Mouse (Mus musculus): ENCODE measurements around the gene Hoxc9. TPM values are rescaled to one million over a fixed set of nuclear protein-coding genes. Genes with fewer than 3 reads are reported as not detected.
A peak's percentile ranks its signal among the peaks of the same experiment; 100 is the strongest.

Hoxc9 gene
- polyA plus RNA-seq, 1 experiment from 2014 or later: not detected

DNA sequence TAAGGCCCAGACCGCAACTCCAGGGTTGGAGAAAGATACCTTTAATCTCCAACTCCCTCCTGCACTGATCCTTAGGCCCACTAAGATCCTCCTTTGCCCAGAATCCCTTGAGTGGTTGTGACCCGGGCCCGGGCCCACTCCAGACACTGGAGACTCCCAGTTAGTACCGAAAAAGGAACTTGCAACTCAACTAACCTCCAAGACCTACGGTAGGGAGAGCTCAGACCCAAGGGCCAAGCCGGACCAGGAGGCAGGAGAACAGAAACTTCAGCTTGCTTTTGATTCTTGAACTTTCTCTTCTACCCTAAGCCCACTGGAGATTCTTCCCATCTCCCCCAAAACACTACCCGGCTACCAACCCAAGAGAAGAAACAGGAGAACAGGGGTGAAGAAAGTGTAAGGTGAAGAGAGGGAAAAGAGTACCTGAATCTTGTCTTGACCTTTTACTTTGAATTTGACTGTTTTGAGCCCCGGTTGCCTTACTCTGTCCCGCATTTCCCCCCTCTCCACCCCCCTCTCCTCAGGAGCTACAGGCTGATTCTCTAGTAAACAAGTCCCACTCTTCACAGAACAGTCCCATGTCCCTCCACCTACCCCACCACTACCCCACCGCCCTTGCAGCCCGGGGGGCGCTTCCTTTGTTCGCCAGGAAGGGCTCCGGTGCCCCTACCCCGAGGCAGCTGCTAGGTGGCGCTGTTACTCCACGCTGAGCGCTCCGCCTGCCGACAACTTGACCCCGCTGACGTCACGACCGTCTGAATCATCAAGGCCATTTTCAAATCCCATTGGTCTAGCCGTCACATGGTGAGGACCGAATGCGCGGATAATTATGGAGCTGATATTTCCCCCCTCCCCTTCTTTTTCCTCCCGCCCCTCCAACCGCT, 10.1 kb upstream of the Hoxc9 start:
- no peaks in the 10 kb centered on the region for H3K36me3 ChIP-seq (ENCODE audit: control insufficient read depth, insufficient read depth, low read length)
- H3K9ac ChIP-seq (ENCODE audit: low read length): no peak overlapping the region
- DNase-seq (ENCODE audit: low spot score): peak; percentile 84
- TF ChIP-seq EP300 (optimal IDR thresholded peaks at IDR 0.05) (no peak), CTCF (IDR thresholded peaks at IDR 0.05; ENCODE audit: low read depth) (peak; percentile 88)
- no peaks in the 10 kb centered on the region for H3K9me3 ChIP-seq (ENCODE audit: control insufficient read depth, low read length)
- peak; percentile 72 for ATAC-seq (ENCODE audit: low FRiP score, low TSS enrichment)
- H3K4me2 ChIP-seq (replicated peaks; ENCODE audit: low read depth): peak overlapping the region; percentile 37
- WGBS: 6% methylated on average over 29 of the region's 30 CpGs
- peaks cover 48% of the 10 kb centered on the region for H3K27me3 ChIP-seq (ENCODE audit: control insufficient read depth, insufficient read depth, low read length)
- peak overlapping the region; percentile 21 for H3K4me3 ChIP-seq (ENCODE audit: low read depth, low read length)
- no peak overlapping the region for H3K27ac ChIP-seq (replicated peaks)
- H3K4me1 ChIP-seq (replicated peaks; ENCODE audit: control insufficient read depth, insufficient read depth): no peaks in the 10 kb centered on the region

- Histone ChIP-seq H3K27ac (replicated peaks) (no peak within 1 kb of the TSS), H3K4me1 (replicated peaks; ENCODE audit: control insufficient read depth, insufficient read depth) (no peaks in the 10 kb centered on the region), H3K36me3 (ENCODE audit: control insufficient read depth, insufficient read depth, low read length) (no peaks in the 10 kb centered on the region), H3K9ac (ENCODE audit: low read length) (no peak within 1 kb of the TSS), H3K27me3 (ENCODE audit: control insufficient read depth, insufficient read depth, low read length) (peaks cover 48% of the 10 kb centered on the region), H3K4me3 (ENCODE audit: low read depth, low read length) (peak within 1 kb of the TSS; percentile 21), H3K4me2 (replicated peaks; ENCODE audit: low read depth) (peak within 1 kb of the TSS; percentile 37), H3K9me3 (ENCODE audit: control insufficient read depth, low read length) (no peaks in the 10 kb centered on the region)
- TF ChIP-seq CTCF (IDR thresholded peaks at IDR 0.05; ENCODE audit: low read depth) (no peak), EP300 (optimal IDR thresholded peaks at IDR 0.05) (no peak)
- DNase-seq (ENCODE audit: low spot score) (no peak), ATAC-seq (ENCODE audit: low FRiP score, low TSS enrichment) (0 out of 2 replicates have a peak, but pooled peaks have one; percentile 25)
- WGBS: 3% methylated on average over 26 of the region's 27 CpGs
These were observed 9.4 kb upstream of the Hoxc9 start, which contains the start of gene Hoxc10 for GRCm38 (mm10) chr15:102966776-102967311. Gene Hoxc10 (plus strand): TSS chr15:102966796.

DNA sequence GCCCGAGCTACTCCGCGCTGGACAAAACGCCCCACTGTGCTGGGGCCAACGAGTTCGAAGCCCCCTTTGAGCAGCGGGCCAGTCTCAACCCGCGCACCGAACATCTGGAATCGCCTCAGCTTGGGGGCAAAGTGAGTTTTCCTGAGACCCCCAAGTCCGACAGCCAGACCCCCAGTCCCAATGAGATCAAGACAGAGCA, 9.0 kb upstream of the Hoxc9 start, which contains the start of gene Hoxc5:
TSS of gene Hoxc5 (plus strand) at position 132 of the 199 bp plus-strand sequence.
- Histone ChIP-seq H3K9ac (ENCODE audit: low read length) (no peak within 1 kb of the TSS), H3K36me3 (ENCODE audit: control insufficient read depth, insufficient read depth, low read length) (no peaks in the 10 kb centered on the region), H3K27me3 (ENCODE audit: control insufficient read depth, insufficient read depth, low read length) (peaks cover 50% of the 10 kb centered on the region), H3K4me1 (replicated peaks; ENCODE audit: control insufficient read depth, insufficient read depth) (no peaks in the 10 kb centered on the region), H3K27ac (replicated peaks) (no peak within 1 kb of the TSS), H3K4me2 (replicated peaks; ENCODE audit: low read depth) (peak within 1 kb of the TSS; percentile 37), H3K9me3 (ENCODE audit: control insufficient read depth, low read length) (no peaks in the 10 kb centered on the region), H3K4me3 (ENCODE audit: low read depth, low read length) (peak within 1 kb of the TSS; percentile 21)
- DNase-seq (ENCODE audit: low spot score) (no peak), ATAC-seq (ENCODE audit: low FRiP score, low TSS enrichment) (no peak)
- WGBS: 8% methylated on average over 12 of the region's 12 CpGs
- no peak for TF ChIP-seq EP300 (optimal IDR thresholded peaks at IDR 0.05)
- no peak for TF ChIP-seq CTCF (IDR thresholded peaks at IDR 0.05; ENCODE audit: low read depth)

- no peaks in the 10 kb centered on the region for H3K9me3 ChIP-seq (ENCODE audit: control insufficient read depth, low read length)
- peaks cover 55% of the 10 kb centered on the region for H3K27me3 ChIP-seq (ENCODE audit: control insufficient read depth, insufficient read depth, low read length)
- H3K9ac ChIP-seq (ENCODE audit: low read length): no peak overlapping the region
- TF ChIP-seq CTCF (IDR thresholded peaks at IDR 0.05; ENCODE audit: low read depth) (no peak), EP300 (optimal IDR thresholded peaks at IDR 0.05) (no peak)
- no peak overlapping the region for H3K27ac ChIP-seq (replicated peaks)
- DNase-seq (ENCODE audit: low spot score) (no peak), ATAC-seq (ENCODE audit: low FRiP score, low TSS enrichment) (no peak)
- H3K4me1 ChIP-seq (replicated peaks; ENCODE audit: control insufficient read depth, insufficient read depth): no peaks in the 10 kb centered on the region
- no peaks in the 10 kb centered on the region for H3K36me3 ChIP-seq (ENCODE audit: control insufficient read depth, insufficient read depth, low read length)
- no peak overlapping the region for H3K4me3 ChIP-seq (ENCODE audit: low read depth, low read length)
- 5% methylated on average over 34 of the region's 34 CpGs for WGBS
- H3K4me2 ChIP-seq (replicated peaks; ENCODE audit: low read depth): no peak overlapping the region
These were observed 8.5 kb upstream of the Hoxc9 start for GRCm38 (mm10) chr15:102967511-102968397.

- H3K9me3 ChIP-seq (ENCODE audit: control insufficient read depth, low read length): no peaks in the 10 kb centered on the region
- no peak overlapping the region for H3K4me3 ChIP-seq (ENCODE audit: low read depth, low read length)
- H3K36me3 ChIP-seq (ENCODE audit: control insufficient read depth, insufficient read depth, low read length): no peaks in the 10 kb centered on the region
- H3K27me3 ChIP-seq (ENCODE audit: control insufficient read depth, insufficient read depth, low read length): peaks cover 59% of the 10 kb centered on the region
- TF ChIP-seq CTCF (IDR thresholded peaks at IDR 0.05; ENCODE audit: low read depth) (no peak), EP300 (optimal IDR thresholded peaks at IDR 0.05) (no peak)
- WGBS: 32% methylated on average over 1 of the region's 1 CpGs
- H3K4me1 ChIP-seq (replicated peaks; ENCODE audit: control insufficient read depth, insufficient read depth): no peaks in the 10 kb centered on the region
- no peak overlapping the region for H3K9ac ChIP-seq (ENCODE audit: low read length)
- DNase-seq (ENCODE audit: low spot score) (no peak), ATAC-seq (ENCODE audit: low FRiP score, low TSS enrichment) (no peak)
- H3K4me2 ChIP-seq (replicated peaks; ENCODE audit: low read depth): no peak overlapping the region
- no peak overlapping the region for H3K27ac ChIP-seq (replicated peaks)
These were observed 6.9 kb upstream of the Hoxc9 start for GRCm38 (mm10) chr15:102969296-102969695.

Data from stomach, postnatal 0 days (tissue).